Mouse (Mus musculus): ENCODE data around the gene Snrpg. TPM values are rescaled to one million over a fixed set of nuclear protein-coding genes. Genes with fewer than 3 reads are reported as not detected.

Gene Snrpg
- 29.8 TPM for polyA plus RNA-seq (2014; fragmentation: Illumina TruSeq; extraction: RNeasy Lipid Tissue Mini Kit (QIAGEN cat#74804); ENCODE audit: low read depth, low replicate concordance)

DNA sequence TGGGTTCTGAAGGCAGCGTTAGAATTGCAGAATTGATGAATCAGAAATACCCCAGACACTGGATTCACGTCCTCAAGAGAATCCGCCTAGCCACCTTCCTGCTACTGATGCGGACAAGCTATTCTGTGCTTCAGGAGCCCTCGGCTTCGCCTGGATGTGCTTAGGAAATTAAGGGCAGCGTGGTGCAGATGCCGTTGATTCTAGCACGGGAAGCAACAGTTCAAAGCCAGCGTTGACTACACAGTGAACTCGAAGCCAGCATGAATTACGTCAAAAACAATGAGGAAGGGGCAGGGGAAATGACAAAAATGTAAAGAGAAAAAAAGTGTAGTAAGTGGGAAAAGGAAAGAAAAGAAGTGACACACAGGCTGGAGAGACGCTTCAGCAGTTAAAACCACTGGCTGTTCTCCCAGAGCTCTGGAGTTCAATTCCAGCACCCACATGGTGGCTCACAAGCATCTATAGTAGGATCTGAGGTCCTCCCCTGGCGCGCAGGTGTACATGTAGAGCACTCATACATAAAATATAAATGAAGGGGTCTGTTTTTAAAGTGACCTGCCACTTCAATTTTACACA, at the start of gene Snrpg:
Gene Snrpg (plus strand): TSS at position 541 of the 576 bp plus-strand sequence.

GRCm38 (mm10) chr6:86365371-86366124, 5.6 kb upstream of the Snrpg start, which contains the start of gene Fam136a:
Fam136a (plus strand) TSS chr6:86365646.

GRCm38 (mm10) chr6:86396581-86397256, 25.6 kb downstream of the Snrpg start, which contains the start of gene Pcyox1:
Pcyox1 (minus strand) TSS chr6:86397154.

GRCm38 (mm10) chr6:86404100-86404861, 33.2 kb downstream of the Snrpg start, which contains the start of gene Tia1:
Tia1 (plus strand) TSS chr6:86404219.

GRCm38 (mm10) chr6:86426358-86426757, 55.3 kb downstream of the Snrpg start, which contains the start of gene Gm44790:
Gm44790 (plus strand) TSS chr6:86426658.

Other genes with a start within 250 kb of the Snrpg start
- 1.7 TPM for gene Tgfa, start 176.1 kb upstream of the Snrpg start, polyA plus RNA-seq (2014; fragmentation: Illumina TruSeq; extraction: RNeasy Lipid Tissue Mini Kit (QIAGEN cat#74804); ENCODE audit: low read depth, low replicate concordance)
- gene Fam136a, start 5.7 kb upstream of the Snrpg start, polyA plus RNA-seq (2014; fragmentation: Illumina TruSeq; extraction: RNeasy Lipid Tissue Mini Kit (QIAGEN cat#74804); ENCODE audit: low read depth, low replicate concordance) = 43.7 TPM
- 9.9 TPM for gene Pcyox1, start 25.9 kb downstream of the Snrpg start, polyA plus RNA-seq (2014; fragmentation: Illumina TruSeq; extraction: RNeasy Lipid Tissue Mini Kit (QIAGEN cat#74804); ENCODE audit: low read depth, low replicate concordance)
- gene Tia1, start 32.9 kb downstream of the Snrpg start, polyA plus RNA-seq (2014; fragmentation: Illumina TruSeq; extraction: RNeasy Lipid Tissue Mini Kit (QIAGEN cat#74804); ENCODE audit: low read depth, low replicate concordance) = 40.7 TPM
- gene Gm44790, start 55.4 kb downstream of the Snrpg start, polyA plus RNA-seq (2014; fragmentation: Illumina TruSeq; extraction: RNeasy Lipid Tissue Mini Kit (QIAGEN cat#74804); ENCODE audit: low read depth, low replicate concordance) = not detected
- gene C87436, start 67.1 kb downstream of the Snrpg start, polyA plus RNA-seq (2014; fragmentation: Illumina TruSeq; extraction: RNeasy Lipid Tissue Mini Kit (QIAGEN cat#74804); ENCODE audit: low read depth, low replicate concordance) = 64.8 TPM
- gene Pcbp1, start 155.0 kb downstream of the Snrpg start, polyA plus RNA-seq (2014; fragmentation: Illumina TruSeq; extraction: RNeasy Lipid Tissue Mini Kit (QIAGEN cat#74804); ENCODE audit: low read depth, low replicate concordance) = 43.3 TPM